Mouse (Mus musculus) forebrain, embryonic 16.5 days (tissue): Measurements from ENCODE around the gene Chchd1. TPM values are rescaled to one million over a fixed set of nuclear protein-coding genes. Genes with fewer than 3 reads are reported as not detected.

Experiments used
- ATAC-seq: fragments of 200-750 bp; cut with Nextera tagmentation; 2 replicates; pipeline ENCODE4 v1.8.0; 2017; ENCODE audit warnings: mild to moderate bottlenecking, moderate library complexity
- H3K27ac ChIP-seq: fragments of 300-500 bp; sonication (generic); 2 replicates; pipeline ENCODE4 v1.5.1; 2014; ENCODE audit warnings: low read length, control low read depth
- H3K27me3 ChIP-seq: fragments of 300-500 bp; sonication (generic); replicated peaks from 2 replicates; pipeline ENCODE4 v1.6.1; 2014; ENCODE audit warnings: low read length; ENCODE audit not compliant: control insufficient read depth, insufficient read depth
- H3K36me3 ChIP-seq: fragments of 300-500 bp; sonication (generic); 2 replicates; pipeline ENCODE4 v1.6.1; 2014; ENCODE audit not compliant: control insufficient read depth, insufficient read depth
- H3K4me1 ChIP-seq: fragments of 300-500 bp; sonication (generic); replicated peaks from 2 replicates; pipeline ENCODE4 v1.6.1; 2014; ENCODE audit warnings: low read length; ENCODE audit not compliant: control insufficient read depth, insufficient read depth
- H3K4me2 ChIP-seq: fragments of 300-500 bp; sonication (generic); 2 replicates; pipeline ENCODE4 v1.6.1; 2014; ENCODE audit warnings: mild to moderate bottlenecking, low read length, control low read depth
- H3K4me3 ChIP-seq: fragments of 300-500 bp; sonication (generic); replicated peaks from 2 replicates; pipeline ENCODE4 v1.5.1; 2014; ENCODE audit warnings: mild to moderate bottlenecking, low read length, control low read depth
- H3K9ac ChIP-seq: fragments of 300-500 bp; sonication (generic); replicated peaks from 2 replicates; pipeline ENCODE4 v1.6.1; 2014; ENCODE audit warnings: low read depth, low read length, control low read depth
- H3K9me3 ChIP-seq: fragments of 300-500 bp; sonication (generic); 2 replicates; pipeline ENCODE4 v1.6.1; 2016; ENCODE audit warnings: low read length; ENCODE audit not compliant: control insufficient read depth
- WGBS: fragments of 180-500 bp; shearing (Covaris S2); extraction: QIAGEN DNeasy Blood & Tissue Kit; methylation state at CpG from one replicate; pipeline ENCODE4 v1.1.7; 2014; 5-methylcytosine and 5-hydroxymethylcytosine counted together
- polyA plus RNA-seq: library from polyadenylated mRNA; unstranded; fragments of >200 nt; fragmentation: Nextera tagmentation; extraction: Ambion mirVana; gene quantifications from 2 replicates; pipeline ENCODE4 v1.2.1, GENCODE M21; 2015

Gene Chchd1
- polyA plus RNA-seq, 1 experiment from 2014 or later: 187 TPM

DNA sequence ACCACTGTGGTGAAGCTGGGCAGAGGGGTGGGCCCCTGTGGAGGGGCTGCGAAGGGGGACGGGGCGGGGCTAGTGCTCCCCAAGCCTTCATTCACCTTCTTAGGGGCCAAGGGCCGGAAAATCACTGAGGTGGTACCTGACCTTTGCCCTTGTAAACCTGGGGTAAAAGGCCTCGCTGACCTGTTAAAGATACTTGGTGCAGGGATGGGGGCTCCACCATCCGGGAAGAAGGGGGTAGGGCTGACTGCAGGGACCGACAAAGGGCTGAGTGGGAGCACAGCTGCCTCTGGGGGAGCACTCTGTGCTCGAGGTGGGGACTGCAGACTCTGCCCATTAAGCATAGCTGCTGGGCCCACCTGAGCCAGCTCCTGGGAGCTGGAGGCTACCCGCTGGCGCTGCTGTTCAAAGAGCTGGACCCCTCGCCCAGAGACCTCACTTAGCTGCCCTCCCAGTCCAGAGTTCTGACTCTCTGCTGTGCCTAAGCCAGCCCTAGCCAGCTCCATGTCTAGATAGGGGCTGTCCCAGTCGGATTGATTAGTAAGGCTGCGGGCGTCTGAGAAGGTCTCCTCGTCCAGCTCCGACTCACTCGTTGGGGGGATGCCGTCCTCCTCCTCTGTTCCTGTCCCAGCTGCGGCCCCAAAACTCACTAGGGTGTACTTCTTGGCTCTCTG, 41.0 kb upstream of the Chchd1 start:
- Histone ChIP-seq H3K27ac (peak overlapping the region; percentile 71), H3K4me2 (peak overlapping the region; percentile 92), H3K4me1 (peaks cover 10% of the 10 kb centered on the region), H3K27me3 (no peaks in the 10 kb centered on the region), H3K36me3 (no peaks in the 10 kb centered on the region), H3K9ac (peak overlapping the region; percentile 83), H3K4me3 (peak overlapping the region; percentile 72), H3K9me3 (no peaks in the 10 kb centered on the region)
- ATAC-seq: peak; percentile 43; the same call in 1 of the 2 replicates
- 8% methylated on average over 19 of the region's 19 CpGs for WGBS

DNA sequence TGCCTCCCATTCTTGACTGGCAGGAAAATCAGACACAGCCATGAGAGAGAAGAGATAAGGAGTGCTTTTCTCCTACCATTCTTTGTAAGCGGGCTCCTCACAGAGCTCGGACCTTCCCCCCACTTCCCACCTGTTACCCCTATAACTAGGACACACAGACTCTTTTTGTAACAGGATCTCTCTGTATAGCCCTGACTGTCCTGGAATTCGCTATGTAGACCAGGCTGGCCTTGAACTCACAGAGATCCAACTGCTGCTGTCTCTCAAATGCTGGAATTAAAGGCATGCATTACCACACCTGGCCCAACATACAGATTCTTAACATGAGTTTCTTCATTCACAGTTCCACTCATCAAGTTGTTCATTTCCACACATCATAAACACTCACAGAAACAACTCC, 40.1 kb upstream of the Chchd1 start:
- H3K4me2 ChIP-seq: no peak overlapping the region
- H3K4me3 ChIP-seq: no peak overlapping the region
- no peaks in the 10 kb centered on the region for H3K36me3 ChIP-seq
- H3K9me3 ChIP-seq: no peaks in the 10 kb centered on the region
- peaks cover 10% of the 10 kb centered on the region for H3K4me1 ChIP-seq
- H3K27ac ChIP-seq: no peak overlapping the region
- 95% methylated on average over 3 of the region's 3 CpGs for WGBS
- no peaks in the 10 kb centered on the region for H3K27me3 ChIP-seq
- H3K9ac ChIP-seq: no peak overlapping the region
- ATAC-seq: no peak

DNA sequence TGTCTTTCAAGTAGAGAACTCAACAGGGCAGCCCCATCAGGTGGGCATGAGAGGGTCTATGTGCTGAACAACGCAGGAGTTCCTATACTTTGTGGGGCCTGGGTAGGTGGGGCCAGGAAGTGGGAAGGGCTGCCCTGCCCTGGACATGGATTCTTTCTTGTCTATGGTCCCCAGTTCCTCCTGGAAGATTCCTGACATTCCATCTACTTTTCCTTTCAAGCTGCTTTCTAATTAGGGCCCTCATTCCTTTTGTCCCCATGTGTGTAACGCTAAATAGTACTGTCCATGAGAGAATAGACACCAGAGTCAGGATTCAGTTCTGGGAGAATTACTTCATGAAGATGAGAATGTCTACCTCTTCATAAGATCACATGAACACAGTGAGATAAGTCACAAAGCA, 39.2 kb upstream of the Chchd1 start:
- peaks cover 10% of the 10 kb centered on the region for H3K4me1 ChIP-seq
- no peak overlapping the region for H3K4me2 ChIP-seq
- no peak overlapping the region for H3K4me3 ChIP-seq
- H3K9me3 ChIP-seq: no peaks in the 10 kb centered on the region
- H3K9ac ChIP-seq: no peak overlapping the region
- no peaks in the 10 kb centered on the region for H3K36me3 ChIP-seq
- no peak overlapping the region for H3K27ac ChIP-seq
- no peaks in the 10 kb centered on the region for H3K27me3 ChIP-seq
- ATAC-seq: no peak
- WGBS: 59% methylated on average over 2 of the region's 2 CpGs

DNA sequence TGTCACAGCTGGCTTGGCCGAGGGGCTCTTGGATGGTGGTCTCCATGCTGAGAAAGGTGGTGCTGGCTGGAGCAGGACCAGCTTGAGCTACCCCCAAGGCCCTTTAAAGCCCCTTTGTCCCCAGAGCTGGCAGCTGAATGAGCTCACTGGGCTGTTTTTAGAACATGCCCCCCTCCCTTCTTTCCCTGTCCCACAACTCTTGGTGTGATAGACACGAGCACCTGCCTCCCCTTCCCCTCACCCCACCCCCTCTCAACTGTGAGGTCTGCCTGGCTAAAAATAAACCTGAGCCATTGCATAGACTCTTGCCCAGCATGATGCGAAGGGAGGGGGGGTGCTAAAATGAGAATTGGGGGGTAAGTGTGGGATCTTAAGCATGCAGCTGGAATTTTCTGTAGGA, 38.4 kb upstream of the Chchd1 start:
- H3K27me3 ChIP-seq: no peaks in the 10 kb centered on the region
- no peak overlapping the region for H3K27ac ChIP-seq
- H3K4me2 ChIP-seq: no peak overlapping the region
- peaks cover 10% of the 10 kb centered on the region for H3K4me1 ChIP-seq
- no peaks in the 10 kb centered on the region for H3K36me3 ChIP-seq
- ATAC-seq: no peak
- WGBS: 33% methylated on average over 3 of the region's 3 CpGs
- H3K4me3 ChIP-seq: no peak overlapping the region
- H3K9ac ChIP-seq: no peak overlapping the region
- H3K9me3 ChIP-seq: no peaks in the 10 kb centered on the region

DNA sequence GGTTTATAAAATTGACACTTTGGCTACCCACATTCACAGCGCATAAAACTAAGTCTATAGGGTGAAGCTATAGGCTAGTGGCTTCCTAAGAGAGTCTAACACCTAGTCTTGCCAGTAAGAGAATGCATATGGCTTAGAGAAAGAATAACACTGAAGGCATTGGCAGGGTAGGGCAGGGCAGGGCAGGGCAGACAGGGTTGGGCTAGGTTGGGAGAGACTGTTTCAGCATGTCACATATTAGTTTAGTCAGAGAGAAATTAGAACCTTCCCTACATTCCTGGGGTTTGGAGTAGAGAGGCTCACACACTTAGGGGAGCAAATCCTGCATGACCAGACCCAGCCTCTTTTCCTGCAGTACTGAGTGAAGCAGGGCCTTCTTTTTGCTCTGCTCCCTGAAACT, 35.3 kb upstream of the Chchd1 start:
- Histone ChIP-seq H3K4me2 (no peak overlapping the region), H3K27me3 (peaks cover 6% of the 10 kb centered on the region), H3K4me1 (no peaks in the 10 kb centered on the region; the same call in 1 of the 2 replicates), H3K36me3 (no peaks in the 10 kb centered on the region), H3K9ac (no peak overlapping the region), H3K27ac (no peak overlapping the region), H3K9me3 (no peaks in the 10 kb centered on the region), H3K4me3 (no peak overlapping the region)
- WGBS: 68% methylated on average over 1 of the region's 1 CpGs
- ATAC-seq: no peak

DNA sequence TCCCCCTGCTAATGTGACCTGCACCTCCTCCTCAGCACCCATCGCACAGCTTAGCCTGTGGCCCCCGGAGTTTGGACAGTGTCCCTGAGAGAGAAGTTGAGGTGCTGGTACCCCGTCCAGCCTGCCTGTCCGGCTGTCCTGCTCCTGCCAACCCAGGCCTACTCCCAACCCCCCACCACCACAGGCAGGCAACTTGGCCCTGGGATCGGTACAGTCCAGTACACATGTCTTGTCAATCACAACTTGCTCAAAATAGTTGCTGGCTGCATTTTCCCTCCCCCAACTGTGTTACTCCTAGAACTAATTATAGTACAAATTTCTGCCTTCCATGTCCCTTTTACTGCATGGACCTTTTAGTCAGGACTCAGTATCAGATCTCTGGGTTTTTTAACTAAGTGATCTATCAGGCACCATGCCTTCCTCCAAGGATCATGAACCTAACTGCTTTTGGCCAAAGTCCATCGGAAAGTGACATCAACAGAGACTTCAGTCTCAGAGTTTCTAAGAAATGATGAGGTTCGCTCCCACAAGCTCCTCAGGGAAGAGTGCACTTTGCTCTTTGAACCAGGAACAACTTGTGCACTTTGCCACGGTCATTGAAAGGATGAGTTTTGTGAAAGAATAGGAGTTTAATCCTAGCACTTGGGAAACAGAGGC, 34.5 kb upstream of the Chchd1 start, which contains the start of gene Synpo2l:
Gene Synpo2l, minus strand, starts transcription at position 201 of the 657 bp plus-strand sequence.
- H3K9me3 ChIP-seq: no peaks in the 10 kb centered on the region
- H3K27me3 ChIP-seq: peaks cover 6% of the 10 kb centered on the region
- ATAC-seq: no peak
- H3K4me3 ChIP-seq: no peak within 1 kb of the TSS
- no peak within 1 kb of the TSS for H3K9ac ChIP-seq
- H3K36me3 ChIP-seq: no peaks in the 10 kb centered on the region
- no peak within 1 kb of the TSS for H3K27ac ChIP-seq
- no peak within 1 kb of the TSS for H3K4me2 ChIP-seq
- 86% methylated on average over 8 of the region's 8 CpGs for whole genome bisulfite sequencing
- H3K4me1 ChIP-seq: no peaks in the 10 kb centered on the region; the same call in 1 of the 2 replicates

DNA sequence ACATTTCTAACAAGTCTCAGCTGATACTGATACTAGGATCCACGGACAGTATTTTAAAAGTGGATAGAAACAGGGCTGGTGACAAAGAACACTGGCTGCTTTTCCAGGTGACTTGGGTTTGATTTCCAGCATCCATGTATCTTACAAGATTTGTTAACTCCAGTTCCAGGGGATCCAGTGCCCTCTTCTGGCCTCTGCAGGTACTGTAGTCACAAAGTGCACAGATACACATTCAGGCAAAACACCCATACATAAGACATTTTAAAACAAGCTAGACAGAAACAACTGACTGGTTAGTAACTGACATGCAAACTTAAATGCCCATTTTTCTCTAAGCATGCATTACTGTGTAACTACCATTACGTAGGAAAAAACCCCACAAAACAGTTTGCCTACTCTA, 29.8 kb upstream of the Chchd1 start:
- Histone ChIP-seq H3K4me3 (no peak overlapping the region), H3K27ac (no peak overlapping the region), H3K4me2 (no peak overlapping the region; the same call in 1 of the 2 replicates), H3K27me3 (peaks cover 6% of the 10 kb centered on the region), H3K9ac (no peak overlapping the region), H3K36me3 (peaks cover 14% of the 10 kb centered on the region; the same call in 1 of the 2 replicates), H3K4me1 (peaks cover 15% of the 10 kb centered on the region), H3K9me3 (no peaks in the 10 kb centered on the region)
- WGBS: 92% methylated on average over 2 of the region's 2 CpGs
- no peak for ATAC-seq

DNA sequence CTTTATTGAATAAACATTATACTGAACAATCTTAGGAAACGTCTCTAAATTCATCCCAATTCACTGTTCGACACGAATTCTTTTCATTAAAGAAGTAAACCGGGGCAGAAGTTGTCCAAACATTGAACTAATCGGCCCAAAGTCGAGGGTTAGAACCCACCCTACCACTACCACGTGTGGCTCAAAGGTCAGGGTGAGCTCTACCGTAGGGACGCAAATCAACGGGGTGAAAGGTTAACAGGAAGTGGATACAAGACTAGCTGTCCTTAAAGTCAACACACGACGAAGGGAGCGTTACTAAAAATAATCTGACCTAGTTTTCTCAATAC, 29.1 kb upstream of the Chchd1 start:
- Histone ChIP-seq H3K4me1 (peaks cover 15% of the 10 kb centered on the region), H3K27me3 (peaks cover 6% of the 10 kb centered on the region), H3K36me3 (peaks cover 19% of the 10 kb centered on the region; the same call in 1 of the 2 replicates), H3K4me2 (peak overlapping the region; percentile 89), H3K9me3 (no peaks in the 10 kb centered on the region), H3K27ac (peak overlapping the region; percentile 69), H3K4me3 (peak overlapping the region; percentile 87), H3K9ac (peak overlapping the region; percentile 49; the same call in 1 of the 2 replicates)
- 11% methylated on average over 13 of the region's 13 CpGs for whole genome bisulfite sequencing
- peak; percentile 61 for ATAC-seq

DNA sequence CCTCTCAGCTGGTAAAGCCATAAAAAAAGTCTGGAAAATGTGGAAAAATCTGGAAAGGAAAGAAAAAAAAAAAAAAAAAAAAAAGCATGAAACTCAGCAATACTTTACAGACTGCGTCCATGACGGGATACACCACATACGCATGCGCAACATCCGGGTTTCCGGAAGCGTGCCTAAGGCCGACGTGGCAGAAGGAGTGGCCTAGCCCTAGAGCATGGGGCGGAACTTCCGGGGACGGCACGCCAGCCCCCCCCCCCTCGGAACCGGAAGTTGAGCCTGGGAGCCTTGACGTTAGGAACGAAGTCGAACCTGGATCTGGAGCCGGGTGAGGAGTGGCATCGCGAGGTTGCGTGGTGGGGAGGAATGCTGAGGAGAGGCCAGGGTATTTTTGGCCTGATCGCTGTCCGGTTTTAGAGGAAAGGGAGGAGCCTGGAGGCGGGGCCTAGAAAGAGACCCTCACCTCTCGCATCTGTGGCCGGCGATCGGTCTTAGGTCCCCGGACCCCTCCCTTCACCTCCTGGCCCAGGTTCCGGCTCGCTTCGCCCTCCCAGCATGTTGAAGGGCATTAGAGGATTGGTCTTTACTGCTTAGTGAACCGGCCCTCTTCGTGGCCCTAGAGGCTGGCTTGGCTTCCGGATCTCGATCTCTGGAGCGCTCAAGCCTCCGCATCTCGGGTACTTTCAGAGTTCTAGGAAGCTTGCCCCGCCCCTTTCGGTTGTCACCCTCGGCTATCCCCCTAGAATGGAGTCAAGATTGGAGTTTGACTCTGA, 28.6 kb upstream of the Chchd1 start, which contains the start of gene Sec24c:
Gene Sec24c, plus strand, starts transcription at position 245 of the 770 bp plus-strand sequence.
- peaks cover 15% of the 10 kb centered on the region for H3K4me1 ChIP-seq
- no peaks in the 10 kb centered on the region for H3K9me3 ChIP-seq
- H3K27me3 ChIP-seq: peaks cover 6% of the 10 kb centered on the region
- peak; percentile 98 for ATAC-seq
- under 1% methylated on average over 43 of the region's 43 CpGs for WGBS
- peaks cover 19% of the 10 kb centered on the region; the same call in 1 of the 2 replicates for H3K36me3 ChIP-seq
- peak within 1 kb of the TSS; percentile 80 for H3K9ac ChIP-seq
- peak within 1 kb of the TSS; percentile 78 for H3K27ac ChIP-seq
- H3K4me2 ChIP-seq: peak within 1 kb of the TSS; percentile 89
- H3K4me3 ChIP-seq: peak within 1 kb of the TSS; percentile 87
